Mouse (Mus musculus): ENCODE measurements at regions not wholly inside any gene's neighbourhood (a gene's known extent, or its start where the extent isn't known, plus 50 kb on each side); places are given as distances from the start of the nearest gene placed in this dataset.

GRCm38 (mm10) chr6:148551097-148551496, 106.9 kb upstream of the Tmtc1 start:
- TF ChIP-seq CTCF (IDR thresholded peaks at IDR 0.05; ENCODE audit: low read depth, low read length) (no peak), POLR2A (IDR thresholded peaks at IDR 0.05; ENCODE audit: extremely low read depth, insufficient read depth, low read length) (no peak)

All from liver, adult 2 months (tissue).